Mouse (Mus musculus): ENCODE measurements at regions not wholly inside any gene's neighbourhood (a gene's known extent, or its start where the extent isn't known, plus 50 kb on each side); places are given as distances from the start of the nearest gene placed in this dataset.

DNA sequence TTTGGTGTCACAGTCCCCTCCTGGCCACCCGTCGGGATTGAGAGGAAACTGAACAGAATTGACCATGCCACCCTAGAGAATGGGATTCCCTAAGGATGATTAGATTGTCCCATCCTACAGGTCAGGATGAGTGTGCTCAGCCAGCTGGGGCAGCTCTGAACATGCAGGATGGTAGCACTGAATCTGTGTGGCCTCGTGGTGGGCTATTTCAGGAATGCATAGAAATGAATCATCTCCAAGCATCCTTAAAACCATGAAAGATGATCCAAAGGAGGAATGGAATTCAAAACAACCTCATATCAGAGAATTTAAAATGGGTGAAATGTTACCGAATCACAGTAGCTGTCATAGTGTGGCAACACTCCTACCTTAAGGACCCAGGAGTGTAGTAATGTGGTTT lies 187.9 kb downstream of the Tmem182 start:
- TF ChIP-seq POLR2A (IDR thresholded peaks at IDR 0.05; ENCODE audit: insufficient read depth, low read length): no peak
- no peak for TF ChIP-seq CTCF (IDR thresholded peaks at IDR 0.05; ENCODE audit: low read depth, low read length)
- no peak for TF ChIP-seq EP300 (IDR thresholded peaks at IDR 0.05; ENCODE audit: insufficient read depth, low read depth, low read length)
